Comparison of ENCODE assay signal across 24 mouse cellular contexts in the genomic region with DNA sequence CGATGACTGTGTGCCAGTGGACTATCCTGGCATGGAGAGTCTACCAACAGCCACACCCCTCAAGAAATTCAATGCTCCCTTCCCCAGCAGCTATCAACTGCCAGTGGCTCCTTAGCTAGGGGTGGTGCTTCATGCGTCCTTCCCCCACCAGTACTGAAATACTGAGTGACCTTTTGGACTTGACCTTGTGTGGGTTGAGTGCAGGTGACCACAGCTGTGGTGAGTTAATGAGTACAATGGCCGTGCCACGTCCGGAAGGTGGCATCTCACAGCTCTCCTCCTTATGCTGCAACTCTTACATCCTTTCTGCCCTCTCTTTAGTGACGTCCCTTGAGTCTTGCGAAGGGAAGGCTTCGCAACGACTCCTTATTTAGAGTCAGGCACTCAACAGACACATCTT. TPM values are rescaled to one million over a fixed set of nuclear protein-coding genes. Genes with fewer than 3 reads are reported as not detected.
A peak's percentile ranks its signal among the peaks of the same experiment; 100 is the strongest.
DNase-seq lines count a peak whose midpoint lies in the region; ATAC-seq and TF ChIP-seq lines count a peak whose summit lies in the region.
"Had no signal": no experiment of that assay in that cellular context is flagged by ENCODE, and none has a peak within 500 bp of the region (broad histone marks: within the 10 kb centered on the region; RNA-seq: fewer than 3 reads in every experiment).

No protein-coding gene starts in this region.

- TF ChIP-seq EP300 in heart, adult 2 months (IDR thresholded peaks at IDR 0.05; ENCODE audit: insufficient read depth, low read depth, low read length), result no peak

- H3K9me3 ChIP-seq in liver, embryonic 15.5 days (replicated peaks), result no peaks in the 10 kb centered on the region
- H3K9me3 ChIP-seq in liver, embryonic 12.5 days (replicated peaks), result no peaks in the 10 kb centered on the region
- H3K9me3 ChIP-seq in forebrain, embryonic 10.5 days, result no peaks in the 10 kb centered on the region
- H3K9me3 ChIP-seq: embryonic facial prominence, embryonic 13.5 days; heart, embryonic 13.5 days; limb, embryonic 12.5 days; neural tube, embryonic 12.5 days had no signal

- TF ChIP-seq CTCF in heart, adult 2 months (IDR thresholded peaks at IDR 0.05), result no peak

- no peaks in the 10 kb centered on the region for H3K36me3 ChIP-seq in liver, embryonic 15.5 days (replicated peaks)
- H3K36me3 ChIP-seq in liver, embryonic 12.5 days, result no peaks in the 10 kb centered on the region
- no peaks in the 10 kb centered on the region for H3K36me3 ChIP-seq in heart, adult 2 months (ENCODE audit: control insufficient read depth, insufficient read depth, low read length)
- H3K36me3 ChIP-seq in forebrain, embryonic 10.5 days (replicated peaks), result no peaks in the 10 kb centered on the region
- H3K36me3 ChIP-seq: embryonic facial prominence, embryonic 13.5 days; heart, embryonic 13.5 days; limb, embryonic 12.5 days; neural tube, embryonic 12.5 days had no signal

- no peaks in the 10 kb centered on the region for H3K79me2 ChIP-seq in heart, adult 2 months (replicated peaks; ENCODE audit: control insufficient read depth, insufficient read depth, low read length)

- DNase-seq in kidney, adult 9 months, result peak; percentile 91
- peak; percentile 69 to 86 for DNase-seq in kidney, postnatal 25 days
- no peak for DNase-seq in heart, adult 2 months
- no peak for DNase-seq in layer of hippocampus, adult 9-11 months
- no peak for DNase-seq in forebrain, embryonic 10.5 days (ENCODE audit: extremely low spot score, low spot score)
- DNase-seq: adrenal gland, postnatal 14 days; cerebellum, adult 2 months; cerebellum, postnatal 25 days; embryo, embryonic 11 days; heart, adult 11 months; heart, postnatal 14 days; lung, adult 18-20 months; lung, postnatal 10 days; midbrain, embryonic 14.5 days had no signal

- H3K4me1 ChIP-seq in liver, embryonic 15.5 days (replicated peaks), result peaks cover 14% of the 10 kb centered on the region
- H3K4me1 ChIP-seq in liver, embryonic 12.5 days, result no peaks in the 10 kb centered on the region
- no peaks in the 10 kb centered on the region for H3K4me1 ChIP-seq in heart, adult 2 months (ENCODE audit: control insufficient read depth, insufficient read depth, low read length)
- peaks cover 17% of the 10 kb centered on the region for H3K4me1 ChIP-seq in forebrain, embryonic 10.5 days
- H3K4me1 ChIP-seq: embryonic facial prominence, embryonic 13.5 days; limb, embryonic 12.5 days had no signal

- no peaks in the 10 kb centered on the region for H3K27me3 ChIP-seq in liver, embryonic 15.5 days
- peaks cover 4% of the 10 kb centered on the region; the same call in 1 of the 2 replicates for H3K27me3 ChIP-seq in liver, embryonic 12.5 days (replicated peaks)
- no peaks in the 10 kb centered on the region for H3K27me3 ChIP-seq in heart, adult 2 months (ENCODE audit: control insufficient read depth, insufficient read depth, low read length)
- peaks cover 22% of the 10 kb centered on the region for H3K27me3 ChIP-seq in forebrain, embryonic 10.5 days (ENCODE audit: poor library complexity, severe bottlenecking)
- H3K27me3 ChIP-seq: embryonic facial prominence, embryonic 13.5 days; limb, embryonic 12.5 days; neural tube, embryonic 12.5 days had no signal

- H3K9ac ChIP-seq in liver, embryonic 15.5 days, result no peak overlapping the region
- H3K9ac ChIP-seq in liver, embryonic 12.5 days, result no peak overlapping the region
- no peak overlapping the region for H3K9ac ChIP-seq in heart, adult 2 months (ENCODE audit: low read depth, low read length)
- H3K9ac ChIP-seq: embryonic facial prominence, embryonic 13.5 days; heart, embryonic 13.5 days; limb, embryonic 12.5 days; neural tube, embryonic 12.5 days had no signal

- intact Hi-C loops in heart, adult 2 months (cut with DNase I), result no loop called here

- H3K4me2 ChIP-seq in liver, embryonic 15.5 days, result no peak overlapping the region
- no peak overlapping the region for H3K4me2 ChIP-seq in liver, embryonic 12.5 days
- H3K4me2 ChIP-seq: embryonic facial prominence, embryonic 13.5 days; heart, embryonic 13.5 days; limb, embryonic 12.5 days; neural tube, embryonic 12.5 days had no signal

- 69% methylated on average over 9 of the region's 9 CpGs for WGBS in liver, embryonic 15.5 days (ENCODE audit: insufficient replicate concordance)
- 74% methylated on average over 9 of the region's 9 CpGs for WGBS in liver, embryonic 12.5 days (ENCODE audit: insufficient replicate concordance)
- 87% methylated on average over 9 of the region's 9 CpGs for WGBS in heart, adult 2 months
- 94% methylated on average over 9 of the region's 9 CpGs for WGBS in forebrain, embryonic 10.5 days

- no peak overlapping the region for H3K4me3 ChIP-seq in liver, embryonic 15.5 days (replicated peaks)
- H3K4me3 ChIP-seq in liver, embryonic 12.5 days, result no peak overlapping the region
- H3K4me3 ChIP-seq in heart, adult 2 months, result no peak overlapping the region
- no peak overlapping the region for H3K4me3 ChIP-seq in forebrain, embryonic 10.5 days
- H3K4me3 ChIP-seq: embryonic facial prominence, embryonic 13.5 days; erythroblast, embryonic 14.5 days; heart, embryonic 13.5 days; limb, embryonic 12.5 days; neural tube, embryonic 12.5 days had no signal

- H3K27ac ChIP-seq in liver, embryonic 15.5 days (replicated peaks), result no peak overlapping the region
- no peak overlapping the region for H3K27ac ChIP-seq in liver, embryonic 12.5 days
- H3K27ac ChIP-seq in heart, adult 2 months, result no peak overlapping the region
- H3K27ac ChIP-seq in forebrain, embryonic 10.5 days, result no peak overlapping the region
- H3K27ac ChIP-seq: embryonic facial prominence, embryonic 13.5 days; heart, embryonic 13.5 days; hindbrain, postnatal 0 days; limb, embryonic 12.5 days; neural tube, embryonic 12.5 days had no signal

- no peak for TF ChIP-seq POLR2A in heart, adult 2 months (IDR thresholded peaks at IDR 0.05; ENCODE audit: insufficient read depth, low read depth, low read length)

- ATAC-seq in liver, embryonic 15.5 days (ENCODE audit: insufficient read depth), result peak; percentile 49
- no peak for ATAC-seq in liver, embryonic 12.5 days
- ATAC-seq: forebrain, embryonic 14.5 days; hindbrain, postnatal 0 days; intestine, embryonic 16.5 days had no signal

RNA-seq across cellular contexts. Expression of a gene that starts 9.8 kb away (rescaled TPM):
- 9.4 and 11.6 TPM in 2 replicates for polyA plus RNA-seq in liver, embryonic 15.5 days (2015; fragmentation: Nextera tagmentation; extraction: Ambion mirVana)
- 14.9 and 16.5 TPM in 2 replicates for polyA plus RNA-seq in liver, embryonic 12.5 days (2016; fragmentation: Nextera tagmentation; extraction: Ambion mirVana)
- total RNA-seq in heart, adult 2 months (2021), result 10 to 100 TPM; 21.0 to 23.3 TPM
- 12.2 and 18.1 TPM in 2 replicates for polyA plus RNA-seq in heart, adult 2 months (2012; rRNA removed)
- 20.7 and 22.4 TPM in 2 replicates for polyA plus RNA-seq in forebrain, embryonic 10.5 days (2016; fragmentation: Nextera tagmentation; extraction: Ambion mirVana)

RNA-seq across cellular contexts. Expression of a gene that starts 24.9 kb away (rescaled TPM):
- 44.6 and 47.4 TPM in 2 replicates for polyA plus RNA-seq in liver, embryonic 15.5 days (2015; fragmentation: Nextera tagmentation; extraction: Ambion mirVana)
- polyA plus RNA-seq in liver, embryonic 12.5 days (2016; fragmentation: Nextera tagmentation; extraction: Ambion mirVana), result 95.1 and 95.7 TPM in 2 replicates
- 10 to 100 TPM; 18.4 to 19.2 TPM for total RNA-seq in heart, adult 2 months (2021)
- 19.2 and 23.0 TPM in 2 replicates for polyA plus RNA-seq in heart, adult 2 months (2012; rRNA removed)
- polyA plus RNA-seq in forebrain, embryonic 10.5 days (2016; fragmentation: Nextera tagmentation; extraction: Ambion mirVana), result 149 and 150 TPM in 2 replicates

Comparison
In these comparisons a context has a peak if more than half of its experiments do, and no peak if none do; other contexts are left out.
1. DNase-seq: peak in kidney, adult 9 months (single experiment) and kidney, postnatal 25 days (2 of 2); none in heart, adult 2 months (0 of 2), layer of hippocampus, adult 9-11 months (single experiment) and forebrain, embryonic 10.5 days (single experiment).